Mouse (Mus musculus): ENCODE measurements around the gene Tesc.

Tesc gene

DNA sequence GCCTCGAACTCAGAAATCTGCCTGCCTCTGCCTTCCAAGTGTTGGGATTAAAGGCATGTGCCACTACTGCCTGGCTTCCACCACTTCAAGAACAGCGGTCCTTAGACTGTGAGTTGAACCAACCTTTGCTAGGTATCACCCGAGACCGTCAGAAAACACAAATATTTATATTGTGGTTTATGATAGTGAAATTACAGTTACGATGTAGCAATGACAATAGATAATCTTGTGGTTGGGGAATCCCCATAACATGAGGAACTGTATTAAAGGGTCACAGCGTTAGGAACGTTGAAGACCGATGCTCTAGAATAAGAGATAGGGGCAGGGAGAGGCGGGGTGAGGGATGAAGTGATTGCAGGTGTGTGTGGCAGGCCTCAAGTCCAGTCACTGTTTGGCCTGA is 17.8 kb downstream of the Tesc start:
- no peak for DNase-seq

DNA sequence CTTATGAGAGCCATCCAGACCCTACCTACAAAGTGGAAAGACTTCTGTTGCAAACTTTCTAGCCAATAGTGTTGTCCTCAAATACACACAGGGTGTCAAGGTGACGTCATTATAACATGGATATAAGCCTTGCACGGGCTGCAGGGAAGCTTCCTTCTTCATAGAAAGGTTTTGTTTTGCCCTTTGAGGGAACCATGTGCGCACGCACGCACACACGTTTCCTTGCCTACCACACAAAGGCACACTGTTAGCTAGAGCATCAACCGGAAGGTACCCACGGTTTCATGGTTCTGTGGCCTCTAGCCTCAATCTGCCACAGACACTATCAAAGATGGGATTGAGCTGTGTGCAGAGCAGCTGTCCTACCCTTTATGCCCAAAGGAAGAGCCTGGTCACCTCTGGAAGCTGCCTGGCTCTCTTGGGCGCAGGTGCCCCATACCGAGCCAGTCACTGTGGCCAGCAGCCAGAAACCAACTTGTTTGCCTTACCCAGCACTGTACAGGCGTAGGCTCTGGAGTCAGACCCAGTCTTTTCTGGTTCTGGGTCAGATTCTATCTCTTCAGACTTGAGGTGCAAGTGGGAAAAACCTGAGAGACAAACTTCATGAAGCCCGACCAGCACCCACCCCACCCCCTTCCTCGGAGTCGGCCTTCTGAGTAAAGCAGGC is 19.7 kb downstream of the Tesc start:
- DNase-seq, result no peak

DNA sequence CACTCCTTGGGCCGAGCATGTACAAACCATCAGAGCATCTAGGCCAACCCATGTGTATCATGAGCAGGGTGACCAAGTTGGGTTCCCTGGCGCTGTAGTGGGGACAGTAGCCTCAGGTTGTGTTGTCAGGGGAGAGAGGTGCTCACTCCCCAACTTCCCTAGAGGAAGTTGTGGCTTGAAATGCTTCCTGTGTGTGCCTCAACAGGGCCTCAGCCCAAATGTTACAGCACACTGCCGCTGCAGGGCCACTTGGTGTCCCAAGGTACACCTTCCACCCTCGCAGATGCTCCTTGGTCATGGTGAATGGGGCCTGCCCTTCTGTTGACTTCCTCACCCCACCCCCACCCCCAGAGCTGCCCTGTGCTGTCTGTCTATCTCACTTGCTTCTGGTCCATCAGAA is 20.9 kb downstream of the Tesc start:
- DNase-seq, result no peak

DNA sequence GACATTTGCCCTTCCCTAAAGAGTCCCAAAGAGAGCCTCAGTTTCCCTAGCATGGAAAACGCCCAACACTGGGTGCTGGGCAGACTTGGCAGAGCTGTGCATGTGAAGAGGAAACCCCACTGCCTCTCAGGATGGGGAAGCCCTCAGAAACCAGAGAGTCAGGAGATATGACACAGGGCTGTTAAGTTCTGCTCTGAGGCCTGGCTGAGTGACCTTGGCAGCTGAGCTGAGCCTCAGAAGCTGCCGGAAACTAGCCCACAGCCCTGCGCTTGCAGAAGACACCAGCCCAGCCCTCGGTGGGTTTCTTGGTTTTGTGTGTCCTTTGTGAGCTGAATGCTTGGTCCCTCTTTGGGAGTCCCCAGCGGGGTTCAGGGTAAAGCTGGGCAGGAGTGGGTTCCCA is 21.4 kb downstream of the Tesc start:
- DNase-seq, result no peak

DNA sequence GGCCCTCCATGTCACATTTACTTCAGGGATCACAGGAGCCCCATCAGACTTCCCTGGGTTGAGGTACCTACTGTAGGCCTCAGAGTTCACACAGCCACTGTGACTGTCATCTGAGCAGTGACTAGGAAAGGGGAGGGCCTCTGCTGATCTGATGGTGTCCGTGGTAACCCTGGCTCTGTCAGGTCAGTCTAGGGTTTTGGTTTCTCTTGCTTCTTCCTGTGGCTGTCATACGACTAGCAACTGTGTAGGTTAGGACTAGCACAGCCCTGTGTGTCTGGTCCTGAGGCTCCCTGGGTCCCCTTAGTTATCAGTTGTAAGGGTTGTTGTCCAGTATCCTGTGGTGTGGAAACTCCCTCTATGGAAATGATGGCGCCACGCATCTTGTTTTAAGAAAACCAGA is 23.2 kb downstream of the Tesc start:
- no peak for DNase-seq

DNA sequence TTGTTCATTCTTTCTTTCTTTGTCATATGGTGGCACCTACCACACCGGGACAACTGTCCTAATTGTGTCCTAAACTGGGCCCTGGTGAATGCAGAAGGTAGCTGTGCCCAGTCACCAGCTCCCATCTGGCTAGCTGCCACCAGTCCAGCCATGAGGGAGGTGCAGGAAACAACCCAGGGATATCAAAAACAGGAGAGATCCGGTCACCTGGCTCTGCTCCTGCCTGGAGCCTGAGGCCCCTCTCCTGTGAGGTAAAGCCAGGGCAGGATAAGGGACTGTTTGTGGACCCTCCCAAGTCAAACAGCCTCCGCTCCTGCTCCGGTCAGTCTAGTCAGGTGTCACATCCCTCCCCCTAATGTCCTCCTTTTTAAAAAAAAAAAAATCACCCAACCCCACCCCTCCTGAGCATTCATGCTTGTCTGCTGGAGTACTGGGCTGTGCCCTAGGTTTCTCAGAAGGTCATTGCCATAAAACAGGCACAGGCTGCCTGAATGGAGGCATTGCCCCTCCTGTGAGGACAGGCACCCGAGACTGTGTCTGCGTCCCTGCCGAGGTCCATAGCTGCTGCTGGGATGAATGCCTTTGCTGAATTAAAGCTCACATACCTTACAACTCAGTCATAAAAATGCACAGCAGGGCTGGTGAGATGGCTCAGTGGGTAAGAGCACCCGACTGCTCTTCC is 24.6 kb downstream of the Tesc start:
- no peak for DNase-seq

DNA sequence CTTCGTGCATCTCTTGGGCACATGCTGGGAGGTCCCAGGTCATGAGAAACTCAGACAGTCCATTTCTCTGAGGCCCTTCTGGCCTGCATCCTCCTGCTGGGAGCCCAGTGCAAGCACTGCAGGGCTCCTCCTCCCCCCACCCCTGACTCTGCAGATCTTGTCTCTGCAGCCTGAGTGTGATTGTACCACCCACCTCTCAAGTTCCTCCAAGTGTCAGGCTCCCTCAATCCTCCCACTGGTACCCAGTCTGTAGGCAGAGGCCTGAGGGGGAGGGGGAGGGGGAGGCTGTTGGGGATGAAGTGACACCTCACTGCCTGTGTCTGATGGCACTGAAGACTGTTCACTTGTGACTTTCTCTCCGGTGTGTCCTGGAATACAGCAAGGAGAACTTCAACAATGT is 25.7 kb downstream of the Tesc start:
- DNase-seq, result no peak

DNA sequence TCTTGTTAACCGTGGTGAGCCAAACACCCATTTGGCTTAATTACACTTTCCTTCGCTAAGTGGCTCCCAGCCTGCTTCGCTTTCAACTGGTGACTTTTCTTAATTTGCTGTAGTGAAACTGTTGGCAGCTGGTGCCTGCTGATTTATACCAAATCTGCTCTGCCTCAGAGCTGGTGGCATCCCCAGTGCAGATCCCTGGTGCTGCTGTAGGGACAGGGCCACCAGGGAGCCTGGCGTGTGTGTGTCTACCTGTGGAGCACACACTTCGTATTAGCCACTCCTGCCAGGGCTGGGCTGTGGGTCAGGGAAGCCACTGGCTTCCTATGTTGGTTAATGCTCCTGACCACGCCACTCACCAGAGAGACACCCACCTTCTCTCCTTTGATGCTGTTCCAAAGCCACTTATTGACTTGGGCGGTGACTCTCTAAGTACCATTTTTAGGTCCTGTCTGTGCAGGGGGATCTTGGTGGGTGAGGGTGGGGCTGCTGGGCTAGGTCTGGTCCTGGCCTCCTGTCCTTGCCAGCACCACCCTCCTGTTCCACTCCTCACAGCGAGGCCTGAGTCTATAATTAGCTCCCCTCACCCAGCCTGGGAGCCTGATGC is 30.1 kb downstream of the Tesc start:
- DNase-seq, result no peak

DNA sequence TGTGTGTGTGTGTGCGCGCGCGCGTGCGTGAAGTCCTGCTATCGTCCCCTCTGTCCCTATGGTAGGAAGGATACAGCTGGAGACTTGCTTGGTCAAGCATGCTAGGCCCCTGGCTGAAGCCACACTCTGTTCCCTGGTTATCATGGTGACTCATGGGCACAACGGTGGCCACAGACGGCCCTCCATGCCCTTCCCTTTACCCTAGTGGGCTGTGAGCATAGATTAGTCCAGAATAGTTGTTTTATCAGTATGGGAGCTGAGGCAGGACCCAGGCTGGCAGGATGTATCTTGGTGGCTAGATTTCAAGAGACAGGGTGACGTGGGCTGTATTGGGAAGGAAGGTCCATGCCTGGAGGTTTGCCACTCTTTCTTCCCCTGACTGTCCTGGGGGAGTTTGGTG is 31.3 kb downstream of the Tesc start:
- DNase-seq, result no peak

DNA sequence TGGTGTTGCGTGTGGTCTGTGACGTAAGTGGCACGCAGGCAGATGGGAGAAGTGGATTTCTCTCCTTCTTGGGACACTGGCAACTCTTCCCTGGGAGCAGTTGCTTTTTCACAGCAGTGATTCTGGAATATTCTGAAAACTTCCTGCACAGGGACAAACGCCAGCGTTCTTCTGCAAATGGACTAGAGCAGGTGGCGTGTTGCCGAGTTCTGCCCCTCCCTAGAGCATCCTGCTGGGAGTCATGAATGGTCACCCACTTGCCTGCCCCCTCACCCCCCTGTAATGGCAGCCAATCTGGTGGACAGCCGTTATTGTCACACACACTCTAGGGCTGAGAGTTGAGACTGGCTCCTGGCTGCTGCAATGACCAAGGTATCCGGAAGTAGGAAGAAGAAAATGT is 32.1 kb downstream of the Tesc start:
- DNase-seq, result no peak

DNA sequence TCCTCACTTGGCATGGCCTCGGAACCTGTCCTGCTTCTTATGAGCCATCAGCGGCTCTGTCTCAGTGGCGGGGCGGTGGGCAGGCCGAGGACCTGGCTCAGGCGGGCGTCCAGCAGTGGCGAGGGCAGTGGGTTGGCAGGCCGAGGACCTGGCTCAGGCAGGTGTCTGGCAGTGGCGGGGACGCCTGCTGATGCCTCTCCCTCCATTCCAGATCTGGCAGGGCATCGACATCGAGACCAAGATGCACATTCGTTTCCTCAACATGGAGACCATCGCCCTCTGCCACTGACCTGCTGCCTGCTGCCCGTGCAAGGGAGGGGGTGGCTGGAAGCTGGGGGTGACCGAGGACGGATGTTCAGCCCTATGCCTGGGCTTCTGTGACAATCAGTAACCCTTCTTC is 33.8 kb downstream of the Tesc start:
- no peak for DNase-seq

DNA sequence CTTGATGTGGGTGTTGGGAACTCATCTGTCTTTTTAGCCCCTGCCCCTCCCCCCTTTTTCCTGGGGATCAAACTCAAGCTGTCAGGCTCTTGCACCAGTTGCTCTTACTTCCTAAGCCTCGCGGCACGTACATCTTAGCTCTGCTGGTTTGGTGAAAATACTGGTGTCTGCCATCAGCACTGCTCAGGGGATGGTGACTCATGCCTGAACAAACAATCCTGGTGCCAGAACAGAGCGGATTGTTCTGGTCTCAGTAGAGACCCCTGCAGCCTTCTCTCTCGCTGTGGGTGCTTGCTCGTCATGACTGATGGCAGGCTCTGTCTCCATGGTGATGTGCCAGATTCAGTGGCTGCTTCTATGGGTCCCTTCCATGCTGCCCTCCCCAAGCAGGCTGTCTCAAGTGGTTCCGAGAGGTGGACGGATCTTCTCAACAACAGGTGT is 35.7 kb downstream of the Tesc start:
- DNase-seq, result peak; percentile 74

DNA sequence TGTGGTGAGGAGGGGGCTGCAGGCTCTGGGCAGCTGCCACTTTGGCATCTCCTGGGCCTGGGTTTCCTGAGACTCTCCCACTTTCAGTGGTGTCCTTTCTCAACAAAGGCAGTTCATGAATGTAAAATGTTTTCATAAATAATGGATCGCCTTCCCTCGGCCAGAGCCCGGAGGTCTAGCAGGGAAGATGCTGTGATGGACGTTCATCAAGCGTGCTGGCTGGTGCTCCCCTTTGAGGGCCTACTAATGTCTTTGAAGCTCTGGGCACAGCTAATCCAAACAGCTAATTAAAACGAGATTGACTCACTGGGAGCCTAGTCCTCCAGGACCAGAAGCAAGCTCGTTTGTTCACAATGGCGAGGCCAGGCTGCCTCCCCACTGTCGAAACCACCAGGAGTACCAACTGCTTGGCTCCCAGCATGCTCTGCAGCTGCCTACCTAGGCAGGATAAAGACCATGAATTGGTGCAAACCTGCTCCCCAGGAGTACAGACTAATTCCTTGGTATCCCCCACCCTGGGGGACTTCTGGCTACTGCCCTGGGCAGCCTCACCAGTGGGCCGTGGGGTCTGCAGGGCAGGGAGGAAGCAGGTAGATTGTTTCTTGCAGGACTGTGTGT is 36.9 kb downstream of the Tesc start:
- DNase-seq, result peak; percentile 52

DNA sequence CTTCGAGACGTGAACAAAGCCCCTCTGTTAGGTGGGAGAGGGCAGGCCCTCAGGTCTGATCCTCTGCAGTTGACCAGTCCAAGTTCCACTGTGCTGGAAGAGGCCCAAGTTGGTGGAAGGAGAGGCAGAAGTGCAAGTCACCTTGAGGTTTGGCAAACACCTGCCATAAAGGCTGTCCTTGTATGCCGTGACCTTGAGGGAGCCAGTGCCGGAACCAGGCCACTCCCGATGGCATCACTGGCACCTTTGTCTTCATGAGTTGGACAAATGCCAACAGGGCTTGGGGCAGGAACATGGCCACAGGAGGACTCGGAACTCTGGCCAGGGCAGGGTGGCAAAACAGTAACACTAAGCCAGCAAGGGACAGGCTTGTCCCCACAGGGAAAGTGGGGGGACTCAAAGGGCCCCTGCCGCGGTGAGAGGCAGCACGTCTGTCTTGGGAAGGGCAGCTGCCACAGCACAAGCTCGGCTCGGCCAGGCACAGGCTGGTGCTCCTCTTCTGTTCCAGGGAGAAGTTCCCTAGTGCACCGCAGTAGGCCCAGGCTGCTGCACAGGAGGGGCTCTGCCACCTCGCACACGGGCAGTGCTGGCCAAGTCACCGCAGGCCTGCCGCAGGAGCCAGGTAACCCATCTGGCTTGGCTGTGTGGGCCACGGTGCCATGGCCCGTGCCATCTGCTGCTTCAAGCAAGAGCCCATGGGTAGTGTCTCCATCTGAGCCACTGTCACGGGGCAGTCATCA is 38.1 kb downstream of the Tesc start:
- peak; percentile 67 for DNase-seq

DNA sequence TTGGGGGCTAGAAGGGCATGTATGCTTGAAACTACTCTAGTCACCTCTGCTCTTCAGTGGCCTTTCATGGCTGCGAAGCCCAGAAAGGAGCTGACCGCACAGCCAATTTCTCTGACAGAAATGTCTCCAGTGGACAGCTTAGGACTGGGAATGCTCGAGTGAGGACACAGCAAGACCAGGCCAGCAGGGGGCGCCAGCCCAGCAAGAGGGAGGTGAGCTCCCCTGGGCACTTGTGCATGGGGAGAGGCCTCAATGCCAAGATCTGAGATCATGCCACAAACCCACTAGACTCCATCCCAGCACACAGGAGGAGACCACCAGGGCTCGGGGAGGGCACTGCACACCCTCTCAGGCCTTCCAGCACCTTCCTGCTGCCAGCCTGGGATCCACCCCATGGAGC is 39.3 kb downstream of the Tesc start:
- peak; percentile 71 for DNase-seq

DNA sequence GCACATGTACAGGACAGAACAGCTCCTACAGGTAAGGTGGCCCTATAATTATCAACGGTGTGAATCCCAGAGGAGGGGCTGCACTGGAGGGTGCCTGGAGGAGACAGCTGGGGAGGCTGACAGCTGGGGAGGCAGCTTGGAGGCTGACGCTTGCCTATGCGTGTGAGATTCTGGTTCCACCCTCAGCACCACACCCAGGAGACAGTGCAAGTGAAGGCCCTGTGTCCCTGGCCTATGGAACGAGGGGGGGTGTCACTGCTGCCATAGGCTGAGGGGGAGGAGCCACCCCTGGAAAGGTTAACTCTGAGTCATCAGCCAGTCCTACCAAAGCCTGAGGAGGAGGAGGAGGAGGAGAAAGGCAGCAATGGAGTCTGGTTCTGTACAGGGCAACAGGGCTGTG is 40.0 kb downstream of the Tesc start:
- no peak for DNase-seq

DNA sequence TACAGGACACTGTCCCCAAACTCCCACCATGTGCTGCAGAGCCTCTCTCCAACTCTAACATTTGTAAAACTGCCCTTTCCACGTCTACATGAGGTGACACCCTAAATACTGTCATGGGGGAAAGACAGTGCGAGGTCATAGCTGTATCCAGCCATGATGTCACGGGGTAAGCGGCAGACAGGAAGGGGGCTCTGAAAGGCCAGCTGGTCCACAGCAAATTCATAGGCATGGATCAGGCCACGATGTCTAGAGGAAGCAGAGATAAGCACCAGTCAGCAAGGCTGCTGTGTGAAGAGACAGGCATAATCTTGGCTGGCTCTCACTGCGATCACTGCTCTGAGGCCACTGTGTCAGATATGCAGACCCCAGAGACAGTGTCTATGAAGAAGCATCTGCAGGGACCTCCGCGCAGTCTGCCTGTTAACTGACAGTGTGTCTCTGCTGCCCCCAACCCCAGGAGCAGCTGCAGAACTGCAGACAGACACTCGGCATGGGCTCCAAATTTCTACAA is 40.5 kb downstream of the Tesc start:
- no peak for DNase-seq

DNA sequence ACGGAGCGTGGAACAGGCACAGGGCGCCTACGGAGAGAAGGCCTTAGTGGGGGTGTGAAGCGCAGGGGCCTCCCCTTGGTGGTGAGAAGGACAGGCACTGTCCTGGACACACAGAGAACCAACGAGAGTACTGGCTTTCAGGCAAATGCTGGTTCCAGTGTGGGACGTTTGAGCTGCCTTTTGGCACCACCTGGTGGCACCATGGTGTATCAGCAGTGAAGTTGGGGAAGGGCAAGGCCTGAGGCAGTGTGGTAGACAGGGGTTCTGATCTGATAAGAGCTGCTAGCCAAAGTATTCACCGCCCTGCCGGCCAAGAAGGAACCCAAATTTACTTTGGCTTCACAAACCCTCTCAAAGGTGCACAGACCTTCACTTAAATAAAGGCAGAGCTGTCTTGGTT is 41.8 kb downstream of the Tesc start:
- peak; percentile 83 for DNase-seq

DNA sequence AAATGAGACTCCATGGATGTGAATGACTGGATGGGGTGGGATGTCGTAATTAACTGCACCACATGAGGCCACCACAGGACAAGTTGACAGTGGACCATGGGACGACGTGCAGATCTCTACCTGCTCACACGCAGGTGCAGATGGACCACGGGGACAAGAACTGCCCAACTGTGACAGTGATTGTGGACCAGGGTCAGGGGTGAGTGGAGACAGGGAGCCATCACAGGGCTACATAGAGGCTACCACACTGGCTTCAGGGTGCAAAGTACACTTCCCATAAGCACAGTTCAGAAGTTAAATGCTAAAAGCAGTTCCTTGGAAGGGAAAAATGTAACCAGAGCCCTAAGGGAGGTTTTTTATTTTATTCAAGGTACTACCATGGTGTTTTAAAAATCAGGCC is 44.2 kb downstream of the Tesc start:
- no peak for DNase-seq

DNA sequence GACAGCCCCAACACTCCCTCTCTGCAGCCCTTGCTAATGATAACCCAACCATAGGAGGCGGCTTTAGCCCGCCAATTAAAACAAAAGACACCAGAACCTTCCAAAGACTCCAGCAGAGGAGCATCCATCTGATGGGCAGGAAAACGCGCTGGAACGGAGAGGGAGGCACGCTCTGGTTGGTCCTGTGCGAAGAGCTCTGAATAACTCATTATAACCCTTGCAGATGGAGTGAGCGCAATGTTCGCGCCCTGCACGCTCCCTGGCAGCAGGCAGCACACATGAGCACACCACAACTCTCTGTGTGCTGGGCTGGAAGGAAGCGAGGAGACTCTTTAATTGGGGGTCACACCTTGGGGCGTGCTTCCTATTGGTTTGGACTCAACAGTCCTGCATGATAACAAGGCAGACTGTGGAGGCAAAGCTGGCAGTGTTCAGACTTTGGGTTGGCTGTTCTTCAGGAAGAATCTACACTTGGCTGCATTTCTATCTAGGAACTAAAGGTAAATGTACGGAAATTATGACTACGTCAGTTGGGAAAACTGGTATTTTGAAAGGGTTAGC is 45.8 kb downstream of the Tesc start:
- DNase-seq, result no peak

DNA sequence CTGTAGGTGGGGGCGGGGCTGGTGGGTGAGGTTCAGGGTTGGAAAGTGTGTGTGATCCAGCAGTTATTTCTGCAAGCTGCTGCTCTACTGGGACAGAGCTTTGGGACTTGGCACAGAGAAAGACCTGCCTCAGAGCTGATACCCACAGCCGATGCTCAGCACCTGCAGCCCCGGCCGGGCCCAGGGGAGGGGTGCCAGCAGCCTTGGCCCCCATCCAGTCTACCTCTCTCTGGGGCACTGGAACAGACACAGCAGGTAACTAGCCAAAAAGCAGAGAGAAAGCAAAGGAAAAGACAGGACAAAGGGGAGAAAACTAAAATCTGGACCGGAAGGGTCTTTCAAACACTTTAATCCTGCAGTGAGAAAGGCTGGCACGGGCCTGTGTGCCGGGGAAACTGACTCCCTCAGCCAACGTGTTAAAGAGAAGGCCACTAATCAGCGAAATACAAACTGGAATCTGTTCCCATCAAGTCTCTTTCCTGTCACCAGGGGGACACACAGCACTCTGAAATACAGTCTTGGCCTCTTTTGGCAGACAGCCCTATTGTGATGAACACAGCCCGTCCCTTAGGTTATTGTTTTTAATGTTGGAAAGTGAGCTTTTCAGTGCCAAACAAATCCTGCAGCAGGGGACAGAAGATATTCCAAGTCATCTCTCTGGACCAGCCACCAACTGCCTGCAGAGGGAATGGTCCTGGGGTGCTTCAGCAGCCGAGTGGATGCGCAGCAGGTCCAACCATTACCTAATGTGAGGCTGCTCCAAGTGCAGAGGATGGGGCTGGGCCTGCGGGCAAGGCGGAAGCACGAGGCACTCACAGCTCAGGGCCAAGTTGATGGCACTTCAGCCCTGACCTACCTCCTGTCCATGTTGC is 49.4 kb downstream of the Tesc start:
- no peak for DNase-seq

DNA sequence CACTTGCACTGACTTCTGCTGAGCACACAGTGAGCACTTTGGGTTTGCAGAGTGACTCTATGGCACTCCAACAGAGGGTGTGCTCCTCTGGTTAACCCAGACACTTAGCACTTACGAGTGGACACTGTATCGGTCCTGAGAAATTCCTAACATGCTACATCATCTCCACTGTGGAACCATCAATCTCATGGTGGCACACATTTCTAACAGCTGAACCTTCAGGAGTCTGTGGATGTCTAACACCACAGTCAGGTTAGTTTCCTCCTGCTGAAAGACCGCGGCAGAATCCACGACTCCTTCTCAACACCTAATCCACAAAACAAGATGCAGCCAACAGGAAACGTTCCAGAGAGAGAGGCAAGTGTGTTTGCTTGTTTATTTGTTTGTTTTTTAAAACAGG is 51.0 kb downstream of the Tesc start:
- DNase-seq, result no peak

Data from retina, postnatal 1 day (tissue).